Mouse (Mus musculus): ENCODE results near the gene Wfdc1. TPM values are rescaled to one million over a fixed set of nuclear protein-coding genes. Genes with fewer than 3 reads are reported as not detected.

The Wfdc1 gene
- total RNA-seq, 1 experiment: 0.13 TPM

- in situ Hi-C loops (cut with MboI; ENCODE audit: low sequenced_read_pairs in 2 of 2, unreplicated experiment in 2 of 2): no loop called here
- TF ChIP-seq HCFC1 (IDR thresholded peaks at IDR 0.05; ENCODE audit: borderline replicate concordance, insufficient read depth, low read length) (no peak), ZC3H11A (IDR thresholded peaks at IDR 0.05; ENCODE audit: borderline replicate concordance, low read depth, low read length) (no peak), MAFK (IDR thresholded peaks at IDR 0.05; ENCODE audit: insufficient read depth, low read depth, low read length) (no peak)
- Histone ChIP-seq H3K27ac (ENCODE audit: insufficient read depth, low read depth, low read length, poor library complexity, severe bottlenecking) (no peak overlapping the region), H3K9me3 (ENCODE audit: control insufficient read depth, insufficient read depth, low read depth, low read length) (no peaks in the 10 kb centered on the region), H3K36me3 (ENCODE audit: control insufficient read depth, insufficient read depth, low read length, poor library complexity, severe bottlenecking) (no peaks in the 10 kb centered on the region), H3K9ac (ENCODE audit: insufficient read depth, low read depth, low read length, poor library complexity, severe bottlenecking) (no peak overlapping the region), H3K4me1 (ENCODE audit: control insufficient read depth in 2 of 2, insufficient read depth in 2 of 2, low read length in 2 of 2, poor library complexity in 1 of 2) (peaks cover 0 to 6% of the 10 kb centered on the region in 2 experiments; a peak in 1 of 4 replicates), H3K4me3 (ENCODE audit: insufficient read depth in 1 of 2, low read depth in 1 of 2, low read length in 2 of 2, poor library complexity in 1 of 2, severe bottlenecking in 1 of 2) (no peak overlapping the region)
- no peak for DNase-seq (ENCODE audit: low read depth, low spot score)
Measured at GRCm38 (mm10) chr8:119737093-119737900, 71.1 kb downstream of the Wfdc1 start.

Other genes starting within 250 kb of the Wfdc1 start
- 0.32 and 0.36 TPM in 2 replicates for gene Osgin1, start 232.2 kb upstream of the Wfdc1 start, total RNA-seq (2012; rRNA removed)
- 4.5 and 8.5 TPM in 2 replicates for gene Necab2, start 219.6 kb upstream of the Wfdc1 start, total RNA-seq (2012; rRNA removed)
- 0.16 and 0.85 TPM in 2 replicates for gene Slc38a8, start 164.7 kb upstream of the Wfdc1 start, total RNA-seq (2012; rRNA removed)
- 167 and 198 TPM in 2 replicates for gene Mbtps1, start 107.6 kb upstream of the Wfdc1 start, total RNA-seq (2012; rRNA removed)
- gene Hsdl1, start 91.2 kb upstream of the Wfdc1 start, total RNA-seq (2012; rRNA removed): 19.5 and 19.7 TPM in 2 replicates
- gene Dnaaf1, start 91.1 kb upstream of the Wfdc1 start, total RNA-seq (2012; rRNA removed): 0.79 and 1.0 TPM in 2 replicates
- gene Taf1c, start 61.1 kb upstream of the Wfdc1 start, total RNA-seq (2012; rRNA removed): 24.8 and 28.3 TPM in 2 replicates
- gene Adad2, start 53.6 kb upstream of the Wfdc1 start, total RNA-seq (2012; rRNA removed): 6.8 and 8.0 TPM in 2 replicates
- 0.67 and 0.74 TPM in 2 replicates for gene Kcng4, start 30.7 kb upstream of the Wfdc1 start, total RNA-seq (2012; rRNA removed)
- gene Atp2c2, start 33.6 kb downstream of the Wfdc1 start, total RNA-seq (2012; rRNA removed): 0.80 and 0.90 TPM in 2 replicates
- gene Tldc1, start 112.1 kb downstream of the Wfdc1 start, total RNA-seq (2012; rRNA removed): 7.0 and 9.2 TPM in 2 replicates
- 40.5 and 73.3 TPM in 2 replicates for gene Cotl1, start 174.2 kb downstream of the Wfdc1 start, total RNA-seq (2012; rRNA removed)
- gene Klhl36, start 195.9 kb downstream of the Wfdc1 start, total RNA-seq (2012; rRNA removed): 3.2 and 3.6 TPM in 2 replicates
- gene Usp10, start 244.0 kb downstream of the Wfdc1 start, total RNA-seq (2012; rRNA removed): 201 and 211 TPM in 2 replicates
- 27.0 and 34.8 TPM in 2 replicates for gene Gm20388, start 244.5 kb downstream of the Wfdc1 start, total RNA-seq (2012; rRNA removed)